ENCODE assay signal across 1 mouse cellular context in genomic region chr14:55886571-55887382, GRCm38 (mm10).
TF ChIP-seq lines count a peak whose summit lies in the region.

No protein-coding gene starts in this region.

TF ChIP-seq in ES-E14, 5 proteins besides CTCF, POLR2A, EP300 and RAD21 (continued from another document):
- no peak for TF ChIP-seq MAFK (IDR thresholded peaks at IDR 0.05; ENCODE audit: insufficient read depth, low read depth, low read length)
- TF ChIP-seq ZC3H11A (IDR thresholded peaks at IDR 0.05; ENCODE audit: borderline replicate concordance, low read depth, low read length), result no peak
TF ChIP-seq in ES-E14: peak in this region for 0.
